Mouse (Mus musculus) liver, adult 2 months (tissue): Measurements from ENCODE around the gene Npc2.

ENCODE experiments used
- CTCF ChIP-seq: fragments of 200-500 bp; IDR thresholded peaks from 2 replicates; pipeline ENCODE4 v1.5.1; 2011; ENCODE audit warnings: low read depth, low read length, control low read depth
- POLR2A ChIP-seq: fragments of 200-500 bp; IDR thresholded peaks from 2 replicates; pipeline ENCODE4 v1.6.1; 2011; ENCODE audit warnings: low read length, control low read depth; ENCODE audit not compliant: insufficient read depth; ENCODE audit errors: extremely low read depth

GRCm38 (mm10) chr12:84733366-84733765, 39.6 kb downstream of the Npc2 start:
- no peak for TF ChIP-seq POLR2A
- no peak for TF ChIP-seq CTCF
